Mouse (Mus musculus) embryonic facial prominence, embryonic 13.5 days (tissue): ENCODE measurements around the gene Tnni3. TPM values are rescaled to one million over a fixed set of nuclear protein-coding genes. Genes with fewer than 3 reads are reported as not detected.

ENCODE experiments used
- ATAC-seq: fragments of 200-750 bp; cut with Nextera tagmentation; 2 replicates; pipeline ENCODE4 v1.8.0; 2017; ENCODE audit warnings: low read depth; ENCODE audit not compliant: insufficient number of reproducible peaks, insufficient read depth, low FRiP score, low TSS enrichment
- H3K27ac ChIP-seq: fragments of 300-500 bp; sonication (generic); 2 replicates; pipeline ENCODE4 v1.5.1; 2015; ENCODE audit warnings: moderate library complexity, mild to moderate bottlenecking, inconsistent platforms
- H3K27me3 ChIP-seq: fragments of 300-500 bp; sonication (generic); 2 replicates; pipeline ENCODE4 v1.6.1; 2015; ENCODE audit warnings: mild to moderate bottlenecking, inconsistent platforms
- H3K36me3 ChIP-seq: fragments of 300-500 bp; sonication (generic); 2 replicates; pipeline ENCODE4 v1.6.1; 2015; ENCODE audit warnings: mild to moderate bottlenecking, inconsistent platforms
- H3K4me1 ChIP-seq: fragments of 300-500 bp; sonication (generic); 2 replicates; pipeline ENCODE4 v1.6.1; 2015; ENCODE audit warnings: inconsistent platforms
- H3K4me2 ChIP-seq: fragments of 300-500 bp; sonication (generic); 2 replicates; pipeline ENCODE4 v1.6.1; 2015; ENCODE audit warnings: moderate library complexity, mild to moderate bottlenecking, inconsistent platforms
- H3K4me3 ChIP-seq: fragments of 300-500 bp; sonication (generic); 2 replicates; pipeline ENCODE4 v1.5.1; 2015; ENCODE audit warnings: mild to moderate bottlenecking, inconsistent platforms
- H3K9ac ChIP-seq: fragments of 300-500 bp; sonication (generic); 2 replicates; pipeline ENCODE4 v1.6.1; 2015; ENCODE audit warnings: mild to moderate bottlenecking, inconsistent platforms
- H3K9me3 ChIP-seq: fragments of 300-500 bp; sonication (generic); 2 replicates; pipeline ENCODE4 v1.6.1; 2016; ENCODE audit warnings: inconsistent platforms
- WGBS: fragments of 180-500 bp; shearing (Covaris S2); methylation state at CpG from one replicate; pipeline ENCODE4 v1.1.7; 2015; ENCODE audit warnings: mixed read lengths; 5-methylcytosine and 5-hydroxymethylcytosine counted together
- polyA plus RNA-seq: library from polyadenylated mRNA; unstranded; fragments of >200 nt; fragmentation: Nextera tagmentation; extraction: Ambion mirVana; gene quantifications from 2 replicates; pipeline ENCODE4 v1.2.1, GENCODE M21; 2015

Gene Tnni3
- polyA plus RNA-seq, 1 experiment from 2014 or later: 4.7 TPM

DNA sequence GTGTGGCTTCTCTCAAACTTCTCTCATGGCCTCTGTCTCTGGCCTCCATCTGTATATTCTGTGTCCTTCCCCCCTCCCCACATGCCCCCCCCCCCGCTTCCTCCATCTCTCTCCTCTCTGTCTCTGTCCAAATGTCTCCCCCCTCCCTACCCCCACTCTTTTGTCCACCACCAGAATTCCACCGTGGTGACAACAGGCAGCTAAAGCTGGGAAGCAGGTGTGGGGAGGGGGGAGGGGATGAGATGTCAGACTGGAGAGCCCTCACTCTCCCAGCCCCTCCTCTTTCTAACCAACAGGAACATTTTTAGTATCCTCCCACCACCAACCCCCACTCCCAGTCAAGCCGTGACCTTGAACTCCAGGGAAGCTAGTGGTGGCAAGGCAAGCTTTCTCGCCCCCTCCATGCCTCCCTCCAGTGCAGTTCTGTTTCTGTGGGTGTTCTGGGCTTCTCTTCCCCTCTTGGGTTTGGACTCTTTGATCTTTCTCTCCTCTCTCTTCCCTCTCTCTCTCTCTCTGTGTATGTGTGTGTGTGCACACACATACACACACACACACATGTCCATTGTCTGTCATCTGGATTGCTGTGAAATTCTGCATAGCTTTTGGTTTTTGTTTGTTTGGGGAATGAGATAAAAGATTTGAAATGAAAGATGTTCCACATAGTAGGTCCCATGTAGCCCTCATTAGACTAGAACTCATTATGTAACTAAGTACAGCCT, 7.5 kb downstream of the Tnni3 start, which contains the start of gene Tnnt1:
TSS of gene Tnnt1 (minus strand) at position 51 of the 719 bp plus-strand sequence.
- Histone ChIP-seq H3K36me3 (no peaks in the 10 kb centered on the region), H3K27ac (no peak within 1 kb of the TSS), H3K9me3 (no peaks in the 10 kb centered on the region), H3K9ac (no peak within 1 kb of the TSS), H3K4me2 (no peak within 1 kb of the TSS), H3K4me3 (no peak within 1 kb of the TSS), H3K4me1 (peaks cover 33% of the 10 kb centered on the region), H3K27me3 (peaks cover 7% of the 10 kb centered on the region; the same call in 1 of the 2 replicates)
- no peak for ATAC-seq
- WGBS: 21% methylated on average over 4 of the region's 4 CpGs

DNA sequence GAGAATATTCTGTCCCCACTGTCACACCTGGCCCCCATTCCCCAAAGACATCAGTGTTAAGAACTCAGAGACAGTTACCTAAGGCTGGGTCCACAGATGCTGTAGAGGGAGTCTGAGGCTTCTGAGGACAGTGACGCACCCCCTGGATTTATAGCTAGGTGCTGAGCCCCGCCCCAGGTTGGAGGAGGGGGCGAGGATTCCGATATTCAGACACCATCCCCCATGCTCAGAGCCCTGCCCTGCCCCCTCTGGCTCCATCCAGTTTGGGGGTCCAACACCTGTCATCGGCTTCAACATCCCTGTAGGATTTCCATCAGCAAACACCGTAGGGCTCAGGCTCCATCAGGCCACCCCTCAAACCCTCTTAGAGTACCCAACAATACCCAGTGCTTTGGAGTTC, 8.2 kb downstream of the Tnni3 start:
- WGBS: 55% methylated on average over 6 of the region's 6 CpGs
- no peaks in the 10 kb centered on the region for H3K9me3 ChIP-seq
- no peak overlapping the region for H3K4me2 ChIP-seq
- peaks cover 28% of the 10 kb centered on the region for H3K4me1 ChIP-seq
- H3K27me3 ChIP-seq: 0 out of 2 replicates have a peak, but pooled peaks cover 6% of the 10 kb centered on the region
- H3K36me3 ChIP-seq: no peaks in the 10 kb centered on the region
- no peak overlapping the region for H3K4me3 ChIP-seq
- no peak overlapping the region for H3K27ac ChIP-seq
- H3K9ac ChIP-seq: no peak overlapping the region
- no peak for ATAC-seq

DNA sequence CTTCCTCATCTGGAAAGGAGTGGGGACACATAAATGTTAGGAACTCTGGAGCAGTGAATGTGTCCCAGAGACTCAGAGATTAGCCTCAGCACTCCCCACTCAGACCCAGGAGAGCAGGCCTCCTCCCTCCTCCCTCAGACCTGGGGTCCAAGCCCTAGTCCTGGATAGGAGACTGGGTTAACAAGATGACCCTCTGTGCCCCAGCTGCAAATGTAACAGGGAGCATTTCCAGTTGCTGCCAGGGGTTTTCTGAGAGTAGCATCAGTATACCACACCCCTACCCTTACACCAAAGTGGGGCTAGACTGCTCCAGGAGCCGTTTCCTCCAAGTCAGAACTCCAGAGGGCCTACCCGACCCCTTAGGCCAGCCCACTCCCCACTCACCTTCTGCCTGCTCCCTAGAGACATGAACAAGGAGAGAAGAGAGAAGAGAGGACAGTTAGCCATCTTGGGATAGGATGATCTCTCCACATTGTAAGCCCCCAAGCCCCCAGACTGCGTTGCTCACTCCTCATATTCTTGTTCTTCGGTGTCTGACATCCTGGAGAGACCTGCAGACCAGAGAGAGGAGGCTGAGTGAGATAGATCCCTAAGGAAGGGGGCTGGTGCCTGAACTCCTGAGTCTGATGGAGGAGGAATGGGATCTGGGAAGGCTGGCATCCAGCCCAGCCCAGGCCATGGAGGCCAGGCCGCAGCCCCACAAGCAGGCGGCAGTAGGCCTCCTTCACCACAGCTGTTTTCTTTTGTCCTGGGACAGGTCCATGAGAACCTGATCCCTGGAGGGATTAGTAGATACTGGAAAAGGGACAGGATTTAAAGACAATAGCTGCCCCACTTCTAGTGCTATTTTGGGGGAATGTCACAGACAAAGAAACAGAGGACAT, 10.0 kb downstream of the Tnni3 start:
- WGBS: 46% methylated on average over 6 of the region's 6 CpGs
- Histone ChIP-seq H3K27ac (peak overlapping the region; percentile 48), H3K4me1 (peaks cover 22% of the 10 kb centered on the region), H3K4me2 (no peak overlapping the region), H3K27me3 (no peaks in the 10 kb centered on the region), H3K36me3 (no peaks in the 10 kb centered on the region), H3K9ac (no peak overlapping the region), H3K4me3 (peak overlapping the region; percentile 0; the same call in 1 of the 2 replicates), H3K9me3 (no peaks in the 10 kb centered on the region)
- peak; percentile 50; the same call in 1 of the 2 replicates for ATAC-seq

DNA sequence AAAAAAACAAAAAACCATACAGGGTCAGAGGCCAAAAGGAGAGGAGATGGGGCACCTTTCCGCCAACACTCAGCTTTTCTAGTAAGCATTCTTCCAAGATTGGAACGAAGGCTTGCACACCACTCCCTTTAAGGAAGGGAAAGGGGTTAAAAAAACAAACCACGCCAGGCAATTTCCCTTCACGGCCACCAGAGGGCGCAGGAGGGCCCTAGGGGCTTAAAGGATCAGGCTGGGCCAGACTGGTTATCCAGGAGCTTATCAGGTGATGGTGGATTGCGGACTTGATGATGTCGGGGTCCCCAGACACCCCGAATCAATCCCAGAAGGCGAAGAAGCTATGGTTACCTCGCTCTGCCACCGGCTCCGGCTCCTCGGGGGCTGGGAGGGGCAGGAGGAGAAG, 10.8 kb downstream of the Tnni3 start:
- H3K4me3 ChIP-seq: no peak overlapping the region
- H3K27me3 ChIP-seq: no peaks in the 10 kb centered on the region
- no peak for ATAC-seq
- H3K36me3 ChIP-seq: no peaks in the 10 kb centered on the region
- peaks cover 22% of the 10 kb centered on the region for H3K4me1 ChIP-seq
- H3K9me3 ChIP-seq: no peaks in the 10 kb centered on the region
- peak overlapping the region; percentile 14; the same call in 1 of the 2 replicates for H3K4me2 ChIP-seq
- H3K9ac ChIP-seq: no peak overlapping the region
- 23% methylated on average over 13 of the region's 13 CpGs for WGBS
- H3K27ac ChIP-seq: peak overlapping the region; percentile 48; the same call in 1 of the 2 replicates

DNA sequence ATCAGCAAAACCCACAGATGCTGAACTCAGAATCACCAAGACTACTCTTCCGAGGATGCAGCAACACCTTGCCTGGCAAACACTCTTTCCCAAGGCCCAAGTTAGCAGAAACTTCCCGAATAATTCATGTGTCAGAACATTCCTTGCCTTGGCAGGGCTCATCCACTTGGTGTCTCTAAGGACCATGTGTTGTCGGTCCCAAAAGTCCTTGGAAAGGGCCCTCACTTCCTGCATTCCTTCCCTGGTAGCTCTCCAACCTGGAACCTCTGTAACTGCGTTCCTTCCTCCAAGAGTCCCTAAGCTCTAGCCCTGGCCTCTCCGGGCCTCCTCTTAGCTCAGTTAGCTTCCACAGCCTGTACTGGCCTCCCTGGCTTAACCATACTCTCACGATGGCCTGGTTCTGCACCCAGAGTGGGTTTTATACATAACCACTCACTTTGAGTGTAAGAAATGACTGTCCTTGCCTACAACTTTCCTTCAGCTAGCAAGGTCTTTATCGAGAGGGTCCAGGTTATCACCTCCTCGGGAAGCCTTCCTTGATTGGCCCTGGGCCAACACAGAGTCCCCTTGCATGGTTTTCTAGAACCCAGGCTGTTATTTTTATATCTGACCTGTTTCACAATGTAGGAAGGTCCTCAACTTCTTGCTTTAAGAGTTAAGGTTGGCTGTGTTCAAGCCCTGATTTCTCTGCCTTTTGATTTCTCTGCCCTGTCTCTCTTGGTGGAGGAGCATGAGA, 12.4 kb downstream of the Tnni3 start:
- Histone ChIP-seq H3K36me3 (no peaks in the 10 kb centered on the region), H3K27me3 (no peaks in the 10 kb centered on the region), H3K4me1 (peaks cover 22% of the 10 kb centered on the region), H3K9me3 (no peaks in the 10 kb centered on the region), H3K4me2 (no peak overlapping the region), H3K27ac (no peak overlapping the region), H3K4me3 (no peak overlapping the region), H3K9ac (no peak overlapping the region)
- ATAC-seq: no peak
- WGBS: 76% methylated on average over 8 of the region's 8 CpGs

DNA sequence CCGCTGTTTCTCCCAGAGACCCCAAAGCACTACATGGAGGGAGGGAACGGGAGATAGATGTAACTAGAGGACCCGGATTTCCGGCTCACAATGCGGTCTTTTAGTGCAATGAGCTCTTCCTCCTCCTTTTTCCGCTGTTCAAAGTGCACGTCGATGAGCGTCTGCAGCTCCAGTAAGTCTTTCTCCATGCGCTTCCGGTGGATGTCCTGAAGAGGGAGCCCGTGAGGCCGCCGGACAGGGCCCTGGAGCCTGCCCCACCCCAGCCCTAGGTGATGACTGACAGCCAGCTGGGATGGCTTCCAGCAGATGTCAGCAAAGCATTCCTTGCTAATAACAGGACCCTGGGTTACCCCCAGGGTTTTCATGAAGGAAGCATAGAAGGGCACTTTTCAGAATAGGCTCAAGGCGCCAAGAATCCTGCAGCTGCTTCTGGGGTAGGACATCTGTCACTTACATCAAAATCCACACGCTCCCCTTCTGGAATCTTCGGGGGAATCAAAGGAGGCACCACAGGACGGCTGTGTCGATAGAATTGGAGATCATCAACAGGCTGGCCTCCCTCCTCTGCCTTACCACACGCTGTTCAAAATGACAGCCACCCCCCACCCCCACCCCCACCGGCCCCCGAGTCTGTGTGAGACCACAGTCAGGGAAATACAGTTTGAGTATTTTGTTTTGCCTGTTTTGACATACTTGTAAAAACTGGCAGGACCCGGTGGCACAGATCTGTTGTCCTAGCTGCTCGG, 14.0 kb downstream of the Tnni3 start:
- H3K4me3 ChIP-seq: 0 out of 2 replicates have a peak overlapping the region, but pooled peaks have one; percentile 2

DNA sequence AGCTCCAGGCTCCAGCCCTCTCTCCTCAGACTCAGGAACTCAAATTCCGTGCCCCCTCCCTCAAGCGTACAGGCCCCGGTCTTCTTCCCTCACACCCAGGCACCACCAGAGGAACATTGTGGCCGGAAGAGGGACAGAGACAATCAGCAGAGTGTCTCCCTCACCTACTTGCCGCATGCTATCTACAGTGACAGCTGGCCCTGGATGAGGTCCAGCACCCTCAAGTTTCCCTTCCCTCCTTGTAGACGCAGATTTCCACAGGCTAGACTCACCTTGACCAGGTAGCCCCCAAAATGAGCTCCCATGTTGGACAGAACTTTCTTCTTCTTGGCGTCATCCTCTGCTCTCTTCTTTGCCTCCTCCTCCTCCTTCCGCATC, 15.3 kb downstream of the Tnni3 start:
- 86% methylated on average over 8 of the region's 8 CpGs for WGBS
- no peaks in the 10 kb centered on the region for H3K9me3 ChIP-seq
- no peaks in the 10 kb centered on the region for H3K27me3 ChIP-seq
- no peak overlapping the region for H3K4me2 ChIP-seq
- peaks cover 4% of the 10 kb centered on the region; the same call in 1 of the 2 replicates for H3K4me1 ChIP-seq
- no peak overlapping the region for H3K4me3 ChIP-seq
- no peak for ATAC-seq
- H3K27ac ChIP-seq: no peak overlapping the region
- H3K9ac ChIP-seq: no peak overlapping the region
- no peaks in the 10 kb centered on the region for H3K36me3 ChIP-seq

More for the DNA sequence above, 14.0 kb downstream of the Tnni3 start:
- Histone ChIP-seq H3K27ac (no peak overlapping the region), H3K4me1 (peaks cover 13% of the 10 kb centered on the region), H3K36me3 (no peaks in the 10 kb centered on the region), H3K27me3 (no peaks in the 10 kb centered on the region), H3K9me3 (no peaks in the 10 kb centered on the region), H3K4me2 (peak overlapping the region; percentile 30; the same call in 1 of the 2 replicates), H3K9ac (no peak overlapping the region; the same call in 1 of the 2 replicates)
- ATAC-seq: 0 out of 2 replicates have a peak, but pooled peaks have one; percentile 21
- WGBS: 11% methylated on average over 24 of the region's 24 CpGs

DNA sequence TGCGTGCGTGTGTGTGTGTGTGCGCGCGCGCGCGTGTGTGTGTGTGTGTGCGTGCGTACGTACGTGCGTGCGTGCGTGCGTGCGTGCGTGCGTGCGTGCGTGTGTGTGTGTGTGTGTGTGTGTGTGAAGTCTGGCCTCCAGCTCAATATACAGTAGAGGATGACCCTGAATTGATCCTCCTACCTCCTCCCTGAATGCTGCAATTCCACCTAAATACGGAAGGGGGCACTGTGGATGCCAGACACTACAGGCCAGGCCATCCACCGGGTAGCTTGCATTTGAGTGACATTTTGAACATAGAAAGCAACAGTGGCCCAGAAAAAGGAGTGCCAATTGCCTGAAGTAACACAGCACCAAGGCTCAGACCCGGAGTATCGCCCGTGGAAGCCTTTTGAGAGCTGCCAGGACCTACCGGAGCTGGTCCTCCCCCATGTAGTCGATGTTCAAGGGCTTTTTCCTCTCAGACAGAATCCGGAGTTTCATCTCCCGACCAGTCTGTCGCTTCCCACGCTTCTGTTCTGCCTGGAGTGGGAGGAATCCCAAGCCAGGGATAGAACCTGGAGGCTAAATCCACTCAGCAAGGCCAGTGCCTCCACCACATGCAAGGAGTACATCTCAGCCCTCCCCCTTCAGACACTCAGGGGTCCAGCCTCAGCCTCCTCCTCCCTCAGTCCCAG, 15.8 kb downstream of the Tnni3 start:
- H3K9ac ChIP-seq: no peak overlapping the region
- H3K4me1 ChIP-seq: no peaks in the 10 kb centered on the region
- no peak overlapping the region for H3K4me2 ChIP-seq
- 84% methylated on average over 32 of the region's 32 CpGs for WGBS
- H3K4me3 ChIP-seq: no peak overlapping the region
- no peak overlapping the region for H3K27ac ChIP-seq
- no peak for ATAC-seq
- no peaks in the 10 kb centered on the region for H3K9me3 ChIP-seq
- H3K27me3 ChIP-seq: no peaks in the 10 kb centered on the region
- H3K36me3 ChIP-seq: no peaks in the 10 kb centered on the region

DNA sequence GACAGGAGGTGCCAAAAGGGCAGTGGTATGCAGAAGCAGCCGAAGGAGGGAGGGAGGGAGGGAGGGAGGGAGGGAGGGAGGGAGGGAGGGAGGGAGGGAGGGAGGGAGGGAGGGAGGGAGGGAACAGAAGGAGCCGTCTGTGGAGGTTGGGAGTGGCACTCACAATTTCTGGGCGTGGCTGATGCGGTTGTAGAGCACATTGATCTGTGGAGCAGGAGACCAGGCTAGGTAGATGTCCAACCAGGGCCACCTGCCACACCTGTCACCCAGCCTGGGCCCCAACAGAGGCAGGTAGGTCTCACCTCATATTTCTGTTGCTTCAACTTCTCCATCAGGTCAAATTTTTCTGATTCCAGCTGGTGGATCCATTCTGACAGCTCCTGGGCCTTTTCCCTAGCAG, 16.8 kb downstream of the Tnni3 start:
- Histone ChIP-seq H3K4me1 (peaks cover 3% of the 10 kb centered on the region; the same call in 1 of the 2 replicates), H3K27me3 (no peaks in the 10 kb centered on the region), H3K36me3 (no peaks in the 10 kb centered on the region), H3K9me3 (no peaks in the 10 kb centered on the region), H3K27ac (no peak overlapping the region), H3K9ac (no peak overlapping the region), H3K4me2 (no peak overlapping the region), H3K4me3 (no peak overlapping the region)
- ATAC-seq: no peak
- 58% methylated on average over 3 of the region's 4 CpGs for WGBS

DNA sequence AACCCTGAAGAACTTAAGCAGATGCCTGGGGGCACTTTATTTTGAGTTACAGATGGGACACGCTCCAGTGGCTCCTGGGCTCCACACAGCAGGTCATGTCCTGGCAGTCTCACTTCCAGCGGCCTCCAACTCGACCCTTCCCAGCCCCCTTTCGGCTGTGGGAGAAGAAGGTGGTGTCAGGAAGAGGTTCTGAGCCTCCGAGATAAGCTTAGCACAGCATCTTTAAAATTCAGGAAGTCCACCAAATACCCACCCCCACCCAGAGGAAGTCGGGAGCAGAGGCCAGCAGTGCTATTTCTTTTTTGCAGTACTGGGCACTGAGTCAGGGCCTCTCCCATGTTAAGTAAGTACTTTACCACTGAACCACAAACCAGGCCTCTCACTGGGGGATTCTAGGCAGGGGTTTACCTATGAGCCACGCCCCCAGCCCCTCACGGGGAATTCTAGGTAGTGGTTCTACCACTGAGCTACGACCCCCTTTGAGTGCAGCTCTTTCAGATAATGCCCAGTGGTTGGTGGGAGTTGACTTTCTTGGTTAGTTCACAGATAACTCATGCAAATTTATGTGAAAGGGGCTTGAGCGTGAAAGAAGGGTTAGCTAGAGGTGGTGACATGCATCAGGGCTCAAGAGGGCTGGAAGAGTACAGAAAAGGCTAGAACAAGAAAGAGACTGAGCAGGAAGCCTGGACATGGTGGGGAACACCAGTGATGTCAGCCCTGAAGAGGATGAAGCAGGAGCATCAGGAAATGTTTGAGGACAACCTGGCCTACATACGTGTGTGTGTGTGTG, 19.2 kb downstream of the Tnni3 start:
- no peak overlapping the region for H3K9ac ChIP-seq
- H3K9me3 ChIP-seq: no peaks in the 10 kb centered on the region
- no peaks in the 10 kb centered on the region for H3K36me3 ChIP-seq
- H3K27me3 ChIP-seq: no peaks in the 10 kb centered on the region
- H3K4me1 ChIP-seq: peaks cover 14% of the 10 kb centered on the region
- H3K4me3 ChIP-seq: no peak overlapping the region
- no peak overlapping the region for H3K27ac ChIP-seq
- no peak overlapping the region for H3K4me2 ChIP-seq
- WGBS: 59% methylated on average over 11 of the region's 11 CpGs
- no peak for ATAC-seq
